Mouse (Mus musculus) erythroblast, embryonic 14.5 days (primary cell): ENCODE data around the gene 2310034C09Rik.

Source experiments
- GATA1 ChIP-seq: IDR thresholded peaks from 2 replicates; pipeline ENCODE4 v1.6.1; 2012; ENCODE audit warnings: low read length, inconsistent platforms, mixed read lengths
- TAL1 ChIP-seq: IDR thresholded peaks from 3 replicates; pipeline ENCODE4 v1.6.1; 2012; ENCODE audit warnings: low read length, inconsistent platforms, mixed read lengths

DNA sequence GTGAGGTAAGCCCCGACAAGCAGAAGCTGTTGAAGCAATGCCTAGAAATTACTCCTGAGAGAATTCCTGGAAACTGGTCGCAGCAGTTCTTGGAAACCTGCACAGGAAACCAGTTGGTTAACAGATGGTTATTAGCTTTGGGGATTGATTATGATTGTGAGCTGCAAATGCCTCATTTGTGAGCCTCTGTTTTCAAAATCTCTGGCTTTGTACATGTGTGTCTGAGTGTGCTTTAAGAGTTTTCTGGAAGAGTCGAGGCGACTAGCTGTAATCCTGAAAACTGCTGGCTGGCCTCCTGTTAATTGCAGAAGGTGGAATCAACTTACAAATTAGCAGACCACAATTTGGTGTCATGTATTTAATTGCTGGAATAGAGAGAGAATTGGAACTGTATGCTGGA, 10.7 kb upstream of the 2310034C09Rik start:
- TF ChIP-seq TAL1 (no peak), GATA1 (no peak)
